Mouse (Mus musculus) kidney, embryonic 15.5 days (tissue): Measurements from ENCODE around the gene Dusp11. TPM values are rescaled to one million over a fixed set of nuclear protein-coding genes. Genes with fewer than 3 reads are reported as not detected.
"Not testable (repeated sequence)": the region's sequence is repeated elsewhere in the genome, so short reads cannot be mapped to it uniquely, and the experiment has no call there.

Experiments used
- ATAC-seq: fragments of 200-750 bp; cut with Nextera tagmentation; replicated peaks from 2 replicates; pipeline ENCODE4 v1.8.0; 2017; ENCODE audit warnings: moderate TSS enrichment; ENCODE audit not compliant: low FRiP score
- H3K27ac ChIP-seq: fragments of 300-500 bp; sonication (generic); 2 replicates; pipeline ENCODE4 v1.5.1; 2015; ENCODE audit warnings: mild to moderate bottlenecking, inconsistent platforms
- H3K27me3 ChIP-seq: fragments of 300-500 bp; sonication (generic); 2 replicates; pipeline ENCODE4 v1.6.1; 2015; ENCODE audit warnings: inconsistent platforms
- H3K36me3 ChIP-seq: fragments of 300-500 bp; sonication (generic); 2 replicates; pipeline ENCODE4 v1.6.1; 2015; ENCODE audit warnings: inconsistent platforms
- H3K4me1 ChIP-seq: fragments of 300-500 bp; sonication (generic); 2 replicates; pipeline ENCODE4 v1.6.1; 2015; ENCODE audit warnings: inconsistent platforms
- H3K4me2 ChIP-seq: fragments of 300-500 bp; sonication (generic); 2 replicates; pipeline ENCODE4 v1.6.1; 2015; ENCODE audit warnings: moderate library complexity, mild to moderate bottlenecking, inconsistent platforms
- H3K4me3 ChIP-seq: fragments of 300-500 bp; sonication (generic); replicated peaks from 2 replicates; pipeline ENCODE4 v1.5.1; 2015; ENCODE audit warnings: mild to moderate bottlenecking, inconsistent platforms
- H3K9ac ChIP-seq: fragments of 300-500 bp; sonication (generic); 2 replicates; pipeline ENCODE4 v1.6.1; 2015; ENCODE audit warnings: mild to moderate bottlenecking, inconsistent platforms
- H3K9me3 ChIP-seq: fragments of 300-500 bp; sonication (generic); replicated peaks from 2 replicates; pipeline ENCODE4 v1.6.1; 2016; ENCODE audit warnings: inconsistent platforms
- WGBS: fragments of 180-500 bp; shearing (Covaris S2); methylation state at CpG from one replicate; pipeline ENCODE4 v1.1.7; 2015; ENCODE audit warnings: mixed read lengths; 5-methylcytosine and 5-hydroxymethylcytosine counted together
- polyA plus RNA-seq: library from polyadenylated mRNA; unstranded; fragments of >200 nt; fragmentation: Nextera tagmentation; extraction: Ambion mirVana; gene quantifications from 2 replicates; pipeline ENCODE4 v1.2.1, GENCODE M21; 2015

Dusp11 gene
- polyA plus RNA-seq, 1 experiment from 2014 or later = 44.1 TPM

DNA sequence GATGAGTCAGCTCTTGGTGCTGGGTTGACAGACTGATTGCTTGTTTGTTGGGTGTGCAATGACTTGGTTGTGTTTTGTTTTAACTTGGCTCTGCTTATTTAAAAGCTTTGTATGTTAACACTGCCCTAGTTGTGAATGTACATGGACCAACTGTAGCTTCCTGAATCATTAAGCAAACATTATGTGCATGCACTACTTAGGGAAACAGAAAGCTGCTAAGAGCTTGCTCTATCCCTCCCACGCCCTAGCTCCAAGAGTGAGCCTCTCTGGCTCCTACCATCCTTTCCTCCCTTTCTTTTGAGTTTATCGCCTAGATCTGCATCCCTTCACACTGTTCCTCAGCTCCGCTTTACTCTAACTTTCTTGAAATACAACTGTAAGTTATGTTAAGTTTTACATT lies 11.9 kb upstream of the Dusp11 start:
- no peaks in the 10 kb centered on the region for H3K9me3 ChIP-seq
- H3K36me3 ChIP-seq = no peaks in the 10 kb centered on the region
- WGBS = 71% methylated on average over 3 of the region's 3 CpGs

DNA sequence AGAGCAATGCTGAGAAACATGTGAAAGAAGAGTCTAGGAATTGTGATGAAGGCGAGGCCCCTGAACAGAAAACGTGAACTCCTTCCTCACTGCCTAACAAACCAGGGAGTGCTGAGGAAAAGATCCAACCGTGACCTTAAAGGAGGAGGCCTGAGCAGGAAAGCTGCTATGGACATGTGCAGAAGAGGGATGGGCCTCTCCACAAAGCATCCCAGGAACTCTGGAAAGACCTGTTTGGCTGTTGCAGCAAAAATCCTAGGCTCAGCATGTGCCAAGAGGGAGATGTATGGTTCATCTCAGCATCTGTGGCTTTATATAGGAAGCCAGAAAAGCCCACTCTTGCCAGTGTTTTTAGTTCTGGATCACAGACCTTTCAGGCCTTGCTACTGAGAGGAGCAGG lies 11.2 kb upstream of the Dusp11 start:
- Histone ChIP-seq H3K36me3 (no peaks in the 10 kb centered on the region), H3K27ac (no peak overlapping the region), H3K4me2 (no peak overlapping the region), H3K27me3 (no peaks in the 10 kb centered on the region), H3K9me3 (no peaks in the 10 kb centered on the region), H3K4me1 (no peaks in the 10 kb centered on the region), H3K9ac (no peak overlapping the region), H3K4me3 (no peak overlapping the region)
- no peak for ATAC-seq
- 57% methylated on average over 3 of the region's 3 CpGs for WGBS

More for the DNA sequence above, 11.9 kb upstream of the Dusp11 start:
- H3K4me1 ChIP-seq = no peaks in the 10 kb centered on the region
- no peaks in the 10 kb centered on the region for H3K27me3 ChIP-seq
- no peak for ATAC-seq
- H3K4me2 ChIP-seq = no peak overlapping the region
- no peak overlapping the region for H3K27ac ChIP-seq
- no peak overlapping the region for H3K4me3 ChIP-seq
- H3K9ac ChIP-seq = no peak overlapping the region

DNA sequence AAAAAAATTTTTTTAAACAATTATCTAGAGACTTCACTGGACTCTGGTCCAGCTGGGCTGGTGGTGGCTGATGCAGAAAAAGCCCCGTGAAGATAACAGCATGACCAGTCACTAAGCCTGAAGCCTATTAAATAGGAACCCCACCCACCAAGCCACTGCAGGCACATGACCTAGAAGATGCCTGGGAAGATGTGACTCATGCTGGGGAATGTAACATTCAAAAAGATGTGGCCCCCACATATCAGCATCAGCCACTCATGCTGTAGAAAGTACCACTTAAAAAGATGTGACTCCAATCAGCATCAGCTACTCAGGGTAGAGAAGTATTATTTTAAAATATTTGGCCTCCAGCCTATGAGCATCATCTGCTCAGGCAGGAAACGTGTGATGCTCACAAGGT lies 8.4 kb upstream of the Dusp11 start:
- WGBS = 75% methylated on average over 2 of the region's 2 CpGs

DNA sequence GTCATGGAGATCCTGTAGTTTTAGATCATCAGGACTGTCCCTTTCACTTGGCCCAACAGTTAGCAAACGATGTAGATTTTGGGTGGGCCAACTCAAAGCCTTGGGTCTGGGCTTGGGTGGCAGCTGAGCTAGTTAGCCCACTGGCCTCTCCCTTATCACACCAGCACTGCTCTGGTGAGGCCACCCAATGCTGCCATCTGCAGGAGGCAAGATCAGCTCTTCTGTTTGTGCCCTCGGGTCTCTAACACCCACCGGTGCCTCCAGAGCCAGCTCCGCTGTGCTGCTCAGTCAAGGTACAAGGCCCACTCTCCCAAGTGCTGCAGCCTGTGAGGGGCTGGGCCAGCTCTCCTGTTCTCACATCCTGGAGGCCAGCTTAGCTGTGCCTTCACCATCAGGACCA lies 5.2 kb upstream of the Dusp11 start:
- ATAC-seq = 0 out of 2 replicates have a peak, but pooled peaks have one; percentile 5
- WGBS = 80% methylated on average over 4 of the region's 4 CpGs
- no peak overlapping the region for H3K9ac ChIP-seq

More for the DNA sequence above, 8.4 kb upstream of the Dusp11 start:
- no peaks in the 10 kb centered on the region for H3K27me3 ChIP-seq
- H3K36me3 ChIP-seq = no peaks in the 10 kb centered on the region
- no peak overlapping the region for H3K9ac ChIP-seq
- no peak overlapping the region for H3K4me2 ChIP-seq
- no peaks in the 10 kb centered on the region for H3K4me1 ChIP-seq
- no peak for ATAC-seq
- H3K27ac ChIP-seq = no peak overlapping the region
- no peak overlapping the region for H3K4me3 ChIP-seq
- no peaks in the 10 kb centered on the region for H3K9me3 ChIP-seq

DNA sequence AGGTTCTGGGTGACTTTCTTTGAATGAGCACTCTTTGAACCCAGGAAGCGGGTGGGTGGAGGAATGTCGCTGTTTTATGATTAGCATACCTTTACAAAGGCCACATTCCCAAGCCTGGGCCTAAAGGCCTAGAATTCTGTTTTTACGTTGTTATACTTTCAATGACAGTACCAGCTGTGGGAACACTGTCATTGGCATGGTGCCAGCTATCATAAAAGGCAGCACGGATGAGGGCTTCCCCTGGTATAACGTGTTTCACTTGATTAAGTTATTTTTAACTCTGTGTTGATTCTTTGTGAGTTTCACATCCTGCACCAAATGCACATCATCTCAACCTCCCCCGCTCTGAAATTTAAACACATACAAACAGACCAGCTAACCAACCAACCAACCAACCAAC lies 4.6 kb upstream of the Dusp11 start:
- not testable (repeated sequence) for H3K36me3 ChIP-seq, H3K27me3 ChIP-seq, H3K4me2 ChIP-seq, H3K4me3 ChIP-seq, H3K9ac ChIP-seq, ATAC-seq, H3K4me1 ChIP-seq, H3K27ac ChIP-seq, H3K9me3 ChIP-seq
- WGBS = 34% methylated on average over 6 of the region's 6 CpGs

More for the DNA sequence above, 5.2 kb upstream of the Dusp11 start:
- H3K4me1 ChIP-seq = no peaks in the 10 kb centered on the region
- no peak overlapping the region for H3K27ac ChIP-seq
- no peaks in the 10 kb centered on the region for H3K36me3 ChIP-seq
- no peaks in the 10 kb centered on the region for H3K9me3 ChIP-seq
- no peak overlapping the region for H3K4me2 ChIP-seq
- H3K4me3 ChIP-seq = no peak overlapping the region
- H3K27me3 ChIP-seq = no peaks in the 10 kb centered on the region

DNA sequence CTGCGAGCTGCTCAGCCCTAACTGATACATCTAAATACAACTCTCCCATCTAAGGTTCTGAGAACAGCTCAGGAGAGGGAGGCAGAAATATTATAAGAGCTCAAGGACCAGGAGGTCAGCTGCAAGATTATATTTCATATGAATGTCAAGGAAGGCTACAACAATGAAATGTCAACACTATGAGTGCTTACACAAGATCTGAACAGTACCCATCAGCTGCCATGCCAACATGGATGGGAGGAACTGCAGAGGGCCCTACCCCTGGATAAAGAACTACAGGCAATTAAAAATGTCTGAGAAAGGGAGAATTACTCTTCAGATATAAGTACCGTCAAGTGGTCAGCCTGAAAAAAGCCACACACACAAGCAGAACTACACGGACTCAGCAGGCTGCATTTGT lies 3.9 kb downstream of the Dusp11 start:
- H3K4me2 ChIP-seq = no peak overlapping the region
- H3K4me3 ChIP-seq = no peak overlapping the region
- no peak overlapping the region for H3K27ac ChIP-seq
- no peak overlapping the region for H3K9ac ChIP-seq
- 83% methylated on average over 3 of the region's 3 CpGs for whole genome bisulfite sequencing
- H3K27me3 ChIP-seq = no peaks in the 10 kb centered on the region
- peaks cover 10% of the 10 kb centered on the region for H3K4me1 ChIP-seq
- peaks cover 55% of the 10 kb centered on the region for H3K36me3 ChIP-seq
- ATAC-seq = no peak
- H3K9me3 ChIP-seq = no peaks in the 10 kb centered on the region

DNA sequence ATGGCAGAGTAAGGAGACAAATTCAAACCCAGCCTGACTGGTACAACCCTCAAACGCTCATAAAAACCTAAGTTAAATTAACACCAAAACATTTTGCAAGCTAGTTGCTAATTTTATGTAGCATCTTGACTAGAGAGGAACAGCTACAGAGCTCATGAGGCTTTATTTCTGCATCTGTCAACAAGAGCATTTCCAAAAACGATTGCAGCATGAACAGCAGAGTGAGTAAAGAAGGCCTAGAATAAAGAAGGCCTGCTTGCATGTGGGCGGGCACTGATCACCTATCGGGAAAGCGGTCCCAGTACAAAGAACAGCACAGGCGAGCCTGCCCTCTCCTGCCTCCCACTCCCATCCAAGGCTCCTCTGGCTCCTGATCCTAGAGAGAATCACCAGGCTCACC lies 12.9 kb downstream of the Dusp11 start:
- H3K36me3 ChIP-seq = peaks cover 96% of the 10 kb centered on the region
- H3K9ac ChIP-seq = no peak overlapping the region
- no peaks in the 10 kb centered on the region for H3K4me1 ChIP-seq
- no peak overlapping the region for H3K27ac ChIP-seq
- H3K9me3 ChIP-seq = no peaks in the 10 kb centered on the region
- H3K4me3 ChIP-seq = no peak overlapping the region
- H3K27me3 ChIP-seq = no peaks in the 10 kb centered on the region
- ATAC-seq = no peak
- 79% methylated on average over 6 of the region's 6 CpGs for WGBS
- no peak overlapping the region for H3K4me2 ChIP-seq

DNA sequence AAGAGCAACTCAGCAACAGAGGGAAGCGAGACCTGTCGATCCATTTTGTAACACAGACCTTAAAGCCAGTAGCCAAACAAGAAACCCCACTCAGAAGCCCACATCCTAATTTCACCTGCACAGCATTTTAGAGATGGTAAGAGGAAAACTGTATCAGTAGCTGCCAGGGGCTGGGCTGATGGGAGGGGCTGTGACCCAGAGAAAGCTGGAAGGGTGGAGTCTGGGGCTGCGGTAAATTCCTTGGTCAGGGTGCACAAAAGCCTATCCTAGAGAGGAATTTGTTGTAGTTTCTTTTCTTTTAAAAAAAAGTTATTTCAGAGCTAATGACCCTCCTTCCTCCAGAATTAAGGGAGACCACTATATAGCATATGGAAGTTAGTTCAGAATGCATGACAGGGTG lies 19.0 kb downstream of the Dusp11 start:
- H3K4me3 ChIP-seq = no peak overlapping the region
- H3K9ac ChIP-seq = no peak overlapping the region
- H3K27me3 ChIP-seq = no peaks in the 10 kb centered on the region
- peaks cover 2% of the 10 kb centered on the region; the same call in 1 of the 2 replicates for H3K4me1 ChIP-seq
- no peak overlapping the region for H3K27ac ChIP-seq
- no peak for ATAC-seq
- no peak overlapping the region for H3K4me2 ChIP-seq
- H3K36me3 ChIP-seq = peaks cover 59% of the 10 kb centered on the region
- H3K9me3 ChIP-seq = no peaks in the 10 kb centered on the region
- 93% methylated on average over 3 of the region's 3 CpGs for WGBS

DNA sequence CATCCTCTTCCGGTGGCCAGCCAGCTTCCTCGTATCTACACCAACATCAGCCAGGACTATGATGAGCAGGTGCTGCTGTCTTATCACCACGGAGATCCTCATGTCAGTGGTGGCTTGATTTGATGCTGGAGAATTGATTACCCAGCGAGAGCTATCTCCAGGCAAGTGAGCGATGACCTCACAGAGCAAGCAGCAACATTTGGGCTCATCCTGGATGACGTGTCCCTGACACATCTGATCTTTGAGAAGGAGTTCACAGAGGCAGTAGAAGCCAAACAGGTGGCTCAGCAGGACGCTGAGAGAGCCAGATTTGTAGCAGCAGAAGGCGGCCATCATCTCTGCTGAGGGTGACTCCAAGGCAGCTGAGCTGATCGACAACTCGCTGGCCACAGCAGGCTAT lies 22.8 kb downstream of the Dusp11 start:
- ATAC-seq = no peak
- Histone ChIP-seq H3K27ac (no peak overlapping the region), H3K27me3 (no peaks in the 10 kb centered on the region), H3K4me2 (no peak overlapping the region), H3K4me3 (no peak overlapping the region), H3K36me3 (peaks cover 23% of the 10 kb centered on the region), H3K9me3 (no peaks in the 10 kb centered on the region), H3K9ac (no peak overlapping the region), H3K4me1 (peaks cover 10% of the 10 kb centered on the region)
- 81% methylated on average over 10 of the region's 10 CpGs for WGBS

DNA sequence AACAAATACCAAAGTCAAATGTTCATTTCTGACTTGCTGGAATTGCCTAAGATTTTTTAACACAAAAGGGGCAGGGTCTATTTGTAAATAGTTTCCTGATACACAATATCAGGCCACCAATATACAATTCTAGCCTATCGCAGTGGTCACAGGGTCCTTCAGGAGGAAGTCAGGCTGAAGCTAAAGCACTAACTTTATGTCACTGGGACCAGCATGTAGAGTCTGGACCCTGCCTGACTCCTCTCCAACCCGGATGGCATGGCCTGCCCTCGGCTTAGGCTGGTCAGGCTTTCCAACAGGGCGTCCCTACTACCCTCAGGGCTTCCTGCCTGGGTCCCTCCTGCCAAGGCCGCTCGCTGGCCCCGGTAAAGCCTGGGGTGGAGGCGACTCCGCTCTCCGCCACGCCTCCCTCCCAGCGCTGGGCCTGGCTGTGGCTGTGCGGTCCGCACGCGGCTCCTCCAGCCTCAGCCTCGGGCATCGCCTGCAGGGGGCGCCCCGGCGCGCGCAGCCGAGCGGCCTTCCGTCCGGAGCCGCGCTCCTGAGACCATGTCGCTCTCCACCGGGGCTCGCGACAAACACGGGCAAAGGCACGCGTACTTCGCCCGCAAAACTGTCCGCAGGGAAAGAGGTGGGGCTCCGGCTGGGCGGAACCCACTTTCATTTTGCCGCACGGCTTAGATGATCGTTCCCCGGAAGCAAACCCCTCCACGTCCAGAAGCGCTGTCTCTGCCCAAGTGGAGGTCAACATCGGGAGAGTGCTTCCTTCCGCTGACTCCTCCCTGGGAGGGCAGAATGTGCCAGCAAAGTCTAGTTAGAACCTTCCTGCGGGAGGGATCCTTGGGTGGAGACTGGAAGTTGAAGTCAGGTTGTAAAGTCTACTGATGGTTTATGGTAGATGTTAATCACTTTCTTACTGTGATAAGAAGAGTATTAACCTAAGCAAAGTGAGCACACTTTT lies 24.7 kb downstream of the Dusp11 start:
- peaks cover 10% of the 10 kb centered on the region for H3K4me1 ChIP-seq
- ATAC-seq = peak; percentile 96
- peak overlapping the region; percentile 54 for H3K4me3 ChIP-seq
- peak overlapping the region; percentile 62 for H3K9ac ChIP-seq
- H3K4me2 ChIP-seq = peak overlapping the region; percentile 73
- WGBS = 1% methylated on average over 45 of the region's 50 CpGs
- not testable (repeated sequence) for H3K27me3 ChIP-seq, H3K9me3 ChIP-seq
- peaks cover 16% of the 10 kb centered on the region for H3K36me3 ChIP-seq
- H3K27ac ChIP-seq = peak overlapping the region; percentile 87

DNA sequence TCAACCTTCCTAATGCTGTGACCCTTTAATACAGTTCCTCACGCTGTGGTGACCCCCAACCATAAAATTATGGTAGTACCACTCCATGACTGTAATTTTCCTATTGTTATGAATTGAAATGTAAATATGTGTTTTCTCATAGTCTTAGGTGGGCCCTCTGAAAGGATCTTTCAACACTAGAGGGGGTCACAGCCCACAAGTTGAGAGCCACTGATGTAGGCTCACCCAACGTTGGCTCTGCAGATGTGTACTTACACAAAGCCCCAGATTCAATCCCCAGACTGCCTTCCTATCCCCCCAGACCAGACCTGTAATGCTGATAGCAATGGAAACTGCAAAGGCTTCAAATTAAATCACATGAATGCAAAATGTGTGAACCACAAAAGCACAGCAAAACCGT lies 25.8 kb downstream of the Dusp11 start:
- Histone ChIP-seq H3K4me3 (no peak overlapping the region), H3K27me3 (no peaks in the 10 kb centered on the region), H3K27ac (no peak overlapping the region), H3K9me3 (no peaks in the 10 kb centered on the region), H3K4me1 (peaks cover 10% of the 10 kb centered on the region), H3K36me3 (peaks cover 12% of the 10 kb centered on the region), H3K4me2 (no peak overlapping the region), H3K9ac (no peak overlapping the region)
- 70% methylated on average over 3 of the region's 3 CpGs for WGBS
- no peak for ATAC-seq

DNA sequence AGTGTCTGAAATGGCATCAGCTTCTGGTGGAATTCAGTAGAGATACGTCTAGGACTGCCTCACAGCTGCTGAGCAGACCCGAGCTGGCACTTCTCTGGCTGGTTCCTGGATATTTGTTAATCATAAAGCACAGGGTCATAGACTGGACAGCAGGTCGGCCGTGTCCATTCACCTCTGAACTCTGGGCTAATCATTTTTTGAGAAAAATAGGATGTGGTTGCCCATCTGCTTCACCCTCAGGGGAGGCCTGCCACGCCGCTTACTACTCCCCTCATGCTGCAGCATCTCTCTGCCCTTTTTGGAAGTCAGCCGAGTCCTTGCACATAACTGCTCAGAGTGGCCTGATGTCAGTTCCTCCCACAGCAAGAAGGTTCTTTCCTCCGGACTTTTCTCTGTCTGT lies 27.4 kb downstream of the Dusp11 start:
- no peaks in the 10 kb centered on the region for H3K27me3 ChIP-seq
- no peaks in the 10 kb centered on the region for H3K9me3 ChIP-seq
- peaks cover 10% of the 10 kb centered on the region for H3K4me1 ChIP-seq
- no peak overlapping the region for H3K4me3 ChIP-seq
- peaks cover 24% of the 10 kb centered on the region for H3K36me3 ChIP-seq
- no peak overlapping the region for H3K27ac ChIP-seq
- H3K9ac ChIP-seq = no peak overlapping the region
- 66% methylated on average over 8 of the region's 8 CpGs for WGBS
- H3K4me2 ChIP-seq = no peak overlapping the region
- no peak for ATAC-seq
